Mouse (Mus musculus) stomach, postnatal 0 days (tissue): ENCODE data around the gene Colgalt2.

ENCODE experiments used
- CTCF ChIP-seq: IDR thresholded peaks from 2 replicates; pipeline ENCODE4 v1.5.1; 2016; ENCODE audit warnings: antibody characterized with exemption, low read depth, mild to moderate bottlenecking, moderate library complexity
- EP300 ChIP-seq: optimal IDR thresholded peaks from 2 replicates; pipeline ENCODE3; 2016; ENCODE audit warnings: antibody characterized with exemption

- TF ChIP-seq CTCF (no peak), EP300 (no peak)
These were observed 149.6 kb downstream of the Colgalt2 start for GRCm38 (mm10) chr1:152549061-152549738.
